Mouse (Mus musculus) kidney, adult 18-20 months (tissue): ENCODE measurements around the gene Adap2.

ENCODE experiments used
- DNase-seq: peaks from one replicate; pipeline ENCODE4 v3.0.0; 2021

The Adap2 gene

GRCm38 (mm10) chr11:80200326-80200725 lies 46.4 kb downstream of the Adap2 start:
- no peak for DNase-seq

- DNase-seq: no peak
Observed at GRCm38 (mm10) chr11:80202296-80202695, 48.4 kb downstream of the Adap2 start.

GRCm38 (mm10) chr11:80204037-80204436 lies 50.1 kb downstream of the Adap2 start:
- no peak for DNase-seq

GRCm38 (mm10) chr11:80204941-80205340 lies 51.0 kb downstream of the Adap2 start:
- DNase-seq: no peak

- no peak for DNase-seq
Observed at GRCm38 (mm10) chr11:80208465-80208859, 54.6 kb downstream of the Adap2 start.

GRCm38 (mm10) chr11:80208860-80209800 lies 55.2 kb downstream of the Adap2 start, which contains the start of gene Rhot1:
Gene Rhot1, plus strand, starts transcription at chr11:80209019.
- DNase-seq: peak; percentile 98

- no peak for DNase-seq
Observed at GRCm38 (mm10) chr11:80210321-80210720, 56.4 kb downstream of the Adap2 start.

- no peak for DNase-seq
Observed at GRCm38 (mm10) chr11:80212282-80212681, 58.4 kb downstream of the Adap2 start.

GRCm38 (mm10) chr11:80215291-80215690 lies 61.4 kb downstream of the Adap2 start:
- DNase-seq: no peak

GRCm38 (mm10) chr11:80218657-80219293 lies 64.9 kb downstream of the Adap2 start:
- DNase-seq: no peak
